Mouse (Mus musculus): ENCODE results near the gene Rims4.

DNA sequence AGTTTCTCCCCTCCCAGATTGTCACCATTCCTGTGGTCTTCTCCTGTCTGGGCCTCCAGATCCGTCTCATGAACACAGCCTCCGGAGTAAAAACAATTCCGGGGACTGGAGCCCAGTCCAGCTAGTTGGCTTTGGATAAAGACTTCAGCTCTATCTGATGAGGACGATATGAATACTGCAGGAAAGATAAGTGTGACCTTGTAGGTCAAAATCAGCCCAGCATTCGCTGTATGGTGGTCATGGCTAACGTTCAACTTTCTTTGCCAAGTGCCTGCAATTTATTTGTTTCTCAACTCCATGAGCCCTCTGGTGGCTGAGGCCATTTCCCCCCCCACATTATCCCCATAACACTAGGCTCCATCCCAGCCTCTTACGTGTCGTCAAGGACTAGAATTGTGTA lies 26.0 kb upstream of the Rims4 start:
- TF ChIP-seq CTCF (IDR thresholded peaks at IDR 0.05; ENCODE audit: low read depth, low read length) (no peak), TAL1 (conservative IDR thresholded peaks at IDR 0.05; ENCODE audit: low read depth, low read length) (no peak), GATA1 (IDR thresholded peaks at IDR 0.05; ENCODE audit: borderline replicate concordance, low read length) (no peak), POLR2AphosphoS5 (IDR thresholded peaks at IDR 0.05; ENCODE audit: insufficient replicate concordance, low read depth, low read length) (no peak), GATA2 (IDR thresholded peaks at IDR 0.05; ENCODE audit: borderline replicate concordance, low read depth, low read length) (no peak)

Data from G1E (cell line).